Mouse (Mus musculus) lung, postnatal 14 days (tissue): ENCODE measurements around the gene Atf6.

ENCODE experiments used
- DNase-seq: peaks from one replicate; pipeline ENCODE4 v3.0.0; 2021

Atf6 gene

GRCm38 (mm10) chr1:170702263-170702662, 165.3 kb downstream of the Atf6 start:
- no peak for DNase-seq

DNA sequence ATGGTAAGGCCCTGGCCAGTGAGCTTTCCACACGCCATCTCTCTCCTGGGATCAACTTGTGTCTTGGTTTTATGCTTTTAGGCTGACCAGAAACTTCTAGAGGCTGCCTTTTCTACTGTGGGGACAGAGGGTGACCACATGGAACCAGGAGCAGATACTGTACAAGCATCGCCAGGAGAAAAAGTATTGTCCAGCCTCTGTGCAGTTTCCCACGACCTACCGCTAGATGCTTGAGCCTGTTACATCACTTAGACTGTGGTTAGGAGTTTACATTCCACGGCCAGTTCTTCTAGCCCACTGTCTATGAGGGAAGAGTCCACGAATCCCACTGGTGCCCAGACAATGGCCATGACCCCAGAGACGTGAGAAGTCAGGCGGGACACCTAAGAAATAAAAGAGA, 166.0 kb downstream of the Atf6 start:
- DNase-seq = no peak

- DNase-seq = no peak
These were observed 166.4 kb downstream of the Atf6 start for GRCm38 (mm10) chr1:170701178-170701577.

DNA sequence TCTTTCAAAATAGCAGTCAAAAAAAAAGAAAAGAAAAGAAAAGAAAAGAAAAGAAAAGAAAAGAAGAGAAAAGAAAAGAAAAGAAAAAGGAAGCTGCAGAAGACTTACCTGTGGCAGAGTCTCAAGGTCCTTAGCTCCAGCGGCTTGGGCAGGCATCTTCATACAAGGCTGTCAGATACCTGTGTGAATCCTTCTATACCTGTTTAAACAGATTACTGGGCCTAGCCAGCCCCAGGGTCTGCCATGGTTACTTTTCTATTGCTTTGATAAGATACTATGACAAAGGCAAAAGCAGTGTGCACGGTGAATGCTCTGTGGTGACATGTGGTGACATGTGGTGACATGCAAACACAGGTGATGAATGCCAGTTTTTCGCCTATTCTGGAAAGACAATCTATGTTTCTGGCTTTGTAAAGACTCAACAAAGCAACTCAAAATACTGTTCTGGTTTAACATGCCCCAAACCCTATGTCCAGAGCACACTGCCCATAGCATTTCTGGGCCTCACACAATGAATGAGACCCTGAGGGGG, 167.0 kb downstream of the Atf6 start:
- no peak for DNase-seq

GRCm38 (mm10) chr1:170699553-170699952, 168.0 kb downstream of the Atf6 start:
- peak; percentile 23 for DNase-seq

- DNase-seq = no peak
These were observed 168.8 kb downstream of the Atf6 start for GRCm38 (mm10) chr1:170698771-170699170.

GRCm38 (mm10) chr1:170697771-170698356, 169.7 kb downstream of the Atf6 start:
- no peak for DNase-seq

- DNase-seq = no peak
These were observed 170.6 kb downstream of the Atf6 start for GRCm38 (mm10) chr1:170696996-170697395.

GRCm38 (mm10) chr1:170695326-170695725, 172.2 kb downstream of the Atf6 start:
- DNase-seq = no peak

- peak; percentile 36 for DNase-seq
These were observed 172.7 kb downstream of the Atf6 start for GRCm38 (mm10) chr1:170694821-170695291.

GRCm38 (mm10) chr1:170691301-170691700, 176.3 kb downstream of the Atf6 start:
- DNase-seq = no peak

DNA sequence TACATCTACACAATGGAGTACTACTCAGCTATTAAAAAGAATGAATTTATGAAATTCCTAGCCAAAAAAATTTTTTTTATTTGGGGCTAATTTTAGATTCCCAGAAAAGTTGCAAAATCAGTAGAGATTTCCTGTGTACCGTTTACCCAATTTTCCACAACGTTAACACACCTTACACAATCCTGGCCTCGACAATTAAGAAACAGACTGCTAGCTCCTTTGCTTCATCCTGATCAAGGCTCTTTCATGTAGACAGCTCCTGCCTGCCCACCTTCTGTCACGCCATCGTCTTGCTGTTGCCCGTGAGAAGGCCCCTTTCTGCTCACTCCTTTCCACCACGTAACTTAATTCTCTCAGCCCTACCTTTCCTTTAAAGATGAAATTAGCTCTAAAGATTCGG, 177.8 kb downstream of the Atf6 start:
- DNase-seq = no peak

- DNase-seq = no peak
These were observed 183.7 kb downstream of the Atf6 start for GRCm38 (mm10) chr1:170683863-170684262.

DNA sequence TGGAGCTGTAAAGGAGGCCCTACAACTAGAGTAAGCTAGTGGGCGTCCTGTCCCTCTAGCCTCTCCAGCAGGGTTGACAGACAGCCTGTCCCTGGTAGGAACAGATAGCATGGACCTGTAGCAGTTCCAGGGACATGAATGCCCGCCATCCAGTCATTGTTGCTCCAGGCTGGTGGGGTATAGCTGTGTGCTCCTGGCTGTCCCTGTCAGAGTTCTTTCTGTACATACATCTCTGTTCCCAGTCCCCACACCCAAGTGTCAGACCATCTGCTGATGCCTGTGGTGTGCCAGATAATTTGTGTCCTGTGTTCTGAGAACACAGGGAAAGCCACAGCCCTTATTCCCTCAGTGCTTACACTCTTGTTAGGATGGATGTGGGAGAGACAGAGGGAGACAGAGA, 187.9 kb downstream of the Atf6 start:
- DNase-seq = no peak

DNA sequence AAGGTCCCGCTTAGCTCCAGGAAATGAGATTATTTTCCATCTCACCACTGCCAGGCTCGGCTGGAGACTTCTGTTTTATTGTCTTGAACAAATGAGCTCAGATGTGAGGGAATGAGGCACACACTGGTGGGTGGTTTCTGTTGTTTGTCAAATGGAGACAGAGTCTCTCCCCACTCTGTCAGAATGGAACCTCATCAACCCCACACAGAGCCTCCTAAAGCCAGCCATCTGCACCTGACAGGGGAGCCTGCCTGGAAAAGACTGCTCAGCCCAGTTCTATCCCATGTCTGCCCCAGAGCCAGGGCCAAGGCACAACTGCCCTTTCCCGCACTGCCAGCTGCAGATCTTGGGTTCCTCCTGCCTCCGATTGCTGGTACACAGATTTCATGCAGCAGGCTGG, 188.7 kb downstream of the Atf6 start:
- no peak for DNase-seq

DNA sequence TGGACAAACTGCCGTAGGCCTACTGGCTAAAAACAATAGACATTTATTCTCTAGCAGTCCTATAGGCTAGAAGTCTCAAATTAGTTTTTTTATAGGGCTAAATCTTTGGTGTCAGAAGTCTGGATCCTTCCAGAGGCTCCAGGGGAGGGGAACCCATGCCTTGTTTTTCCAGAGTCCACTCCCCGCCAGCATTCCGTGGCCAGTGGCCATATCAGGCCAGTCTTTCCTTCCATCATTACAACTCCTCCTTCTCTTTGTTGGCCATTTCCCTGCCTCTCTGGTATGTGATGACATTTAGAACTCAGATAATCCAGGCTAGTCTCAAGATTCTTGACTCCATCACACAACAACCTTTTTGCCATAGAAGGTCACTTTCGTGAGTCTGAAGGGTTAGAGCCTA, 189.9 kb downstream of the Atf6 start:
- DNase-seq = no peak

DNA sequence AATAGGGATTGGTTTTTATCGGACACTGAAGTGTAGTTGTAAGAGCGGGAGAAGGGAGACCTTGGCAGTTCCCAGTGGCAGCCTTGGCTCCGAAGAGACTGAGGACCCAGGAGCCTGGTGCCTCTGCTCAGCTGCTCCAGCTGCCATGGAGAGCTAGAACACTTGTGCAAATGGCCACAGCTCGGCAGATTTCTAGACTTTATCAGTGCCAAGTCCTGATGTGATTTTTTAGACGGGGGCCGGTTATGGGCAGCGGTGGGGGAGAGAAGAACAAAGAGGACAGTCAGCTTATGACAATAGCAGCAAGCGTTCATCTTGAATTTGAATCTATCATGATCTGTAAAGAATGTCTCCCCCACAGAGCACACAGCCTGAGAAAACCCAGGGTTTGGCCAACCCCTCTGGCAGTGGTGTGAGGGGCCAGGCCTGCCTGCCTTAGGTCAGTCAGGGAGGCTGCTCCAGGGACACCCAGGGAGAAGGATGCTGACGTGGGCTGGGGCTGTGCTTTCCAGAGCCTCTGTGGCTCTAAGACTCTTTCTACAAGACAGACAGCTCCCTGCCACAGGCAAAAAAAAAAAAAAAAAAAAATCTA, 193.3 kb downstream of the Atf6 start:
- no peak for DNase-seq

DNA sequence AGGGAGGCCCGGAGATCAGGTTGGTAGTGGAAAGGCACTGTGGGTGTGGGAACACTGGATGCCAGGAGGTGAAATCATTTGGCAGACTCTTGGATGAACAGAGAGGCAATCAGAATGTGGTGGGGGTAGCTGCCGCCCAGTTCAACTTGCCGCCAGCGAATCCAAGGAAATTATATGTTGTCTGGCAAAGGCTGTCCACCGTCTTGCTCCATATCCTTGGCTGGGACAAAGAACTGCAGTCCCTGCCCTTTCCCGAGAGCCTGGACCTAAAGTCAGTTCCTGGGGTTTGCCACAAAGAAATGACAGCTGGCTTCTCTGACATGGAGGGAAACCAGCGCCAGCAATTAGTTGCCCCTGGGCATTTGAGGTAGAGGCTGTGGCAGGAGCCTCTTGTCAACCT, 202.4 kb downstream of the Atf6 start:
- no peak for DNase-seq

DNA sequence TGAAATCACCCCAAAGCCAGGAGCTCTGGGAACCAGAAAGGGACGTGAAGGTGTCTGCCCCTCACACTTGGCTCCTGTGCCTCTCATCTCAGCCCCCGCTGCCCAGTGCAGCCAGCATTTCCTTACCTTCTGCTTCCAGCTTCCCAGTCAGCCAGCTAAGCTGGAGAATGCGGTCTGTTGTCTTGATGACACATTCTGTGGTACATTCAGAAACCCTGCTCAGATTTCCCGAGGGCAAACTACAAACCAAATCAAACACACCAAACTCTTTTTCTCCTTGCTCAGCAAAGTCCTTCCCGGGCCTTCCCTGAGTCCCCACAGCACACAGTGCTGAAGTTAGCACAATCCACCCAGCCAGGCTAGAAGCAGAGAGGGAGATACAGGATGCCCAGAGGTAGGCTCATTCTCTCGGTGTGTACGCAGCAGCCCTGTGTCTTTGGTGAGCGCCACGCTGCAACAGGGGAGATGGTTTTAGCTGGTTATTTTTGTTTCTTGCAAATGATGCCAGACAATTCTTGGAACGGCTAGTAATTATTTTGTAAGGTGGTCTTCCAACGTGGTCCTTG, 202.9 kb downstream of the Atf6 start:
- no peak for DNase-seq

DNA sequence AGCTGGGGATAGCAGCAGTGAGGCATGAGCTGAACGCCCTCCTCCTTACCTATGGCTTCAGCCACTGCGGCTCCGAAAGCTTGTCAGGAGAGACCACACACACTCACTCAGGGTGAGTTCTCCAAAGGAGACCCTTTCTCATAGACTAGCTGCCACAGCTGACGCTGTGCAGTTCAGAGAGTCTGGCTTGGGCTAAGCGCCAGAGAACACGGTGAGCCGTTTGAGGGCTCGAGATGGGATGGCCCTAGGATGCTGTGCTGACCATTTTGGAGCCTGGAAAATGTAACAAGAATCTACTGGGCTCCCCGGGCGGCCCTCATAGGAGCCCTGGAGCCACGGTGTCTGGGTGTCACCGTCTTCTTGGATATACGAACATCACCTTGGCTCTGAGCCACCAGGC, 208.3 kb downstream of the Atf6 start:
- no peak for DNase-seq

GRCm38 (mm10) chr1:170657643-170658314, 209.8 kb downstream of the Atf6 start:
- no peak for DNase-seq

DNA sequence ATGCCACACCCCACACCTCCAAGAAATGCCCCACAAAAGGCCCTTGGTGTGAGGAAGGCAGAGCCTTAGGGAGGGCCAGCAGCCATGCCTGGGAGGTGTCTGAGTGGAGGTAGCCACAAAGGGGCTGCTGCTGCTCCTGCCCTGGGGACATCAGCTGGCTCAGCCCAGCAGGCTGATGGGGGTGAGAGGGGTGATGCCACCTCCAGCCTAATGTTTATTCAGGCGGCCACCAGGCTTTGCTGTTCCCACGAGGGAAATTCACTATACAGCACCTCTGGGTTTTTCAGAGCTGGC, 210.4 kb downstream of the Atf6 start:
- DNase-seq = no peak

- DNase-seq = no peak
These were observed 210.9 kb downstream of the Atf6 start for GRCm38 (mm10) chr1:170656518-170657227.
